Mouse (Mus musculus) ES-E14 (cell line): ENCODE data around the gene Tenm3. TPM values are rescaled to one million over a fixed set of nuclear protein-coding genes. Genes with fewer than 3 reads are reported as not detected.

Source experiments
- DNase-seq: peaks from one replicate; pipeline ENCODE4 v3.0.0-alpha.2; 2013; ENCODE audit warnings: low read depth, low spot score
- H3K27ac ChIP-seq: 2 replicates; pipeline ENCODE4 v1.5.1; 2012; ENCODE audit warnings: low read depth, mild to moderate bottlenecking, low read length, moderate library complexity, mixed read lengths; ENCODE audit not compliant: poor library complexity, insufficient read depth, severe bottlenecking
- H3K36me3 ChIP-seq: 2 replicates; pipeline ENCODE4 v1.6.1; 2012; ENCODE audit warnings: mild to moderate bottlenecking, low read length, moderate library complexity, mixed read lengths; ENCODE audit not compliant: control insufficient read depth, poor library complexity, insufficient read depth, severe bottlenecking
- H3K4me1 ChIP-seq, 2 experiments: fragments of 150-350 bp in 1 of 2; sonication (generic) in 1 of 2; 2 replicates each; pipeline ENCODE4 v1.6.1; 2012; ENCODE audit warnings: low read length in 2 of 2, mild to moderate bottlenecking in 1 of 2, mixed read lengths in 1 of 2; ENCODE audit not compliant: control insufficient read depth in 2 of 2, insufficient read depth in 2 of 2, poor library complexity in 1 of 2
- H3K4me3 ChIP-seq, 2 experiments: fragments of 150-350 bp in 1 of 2; sonication (generic) in 1 of 2; 2 replicates each; pipeline ENCODE4 v1.5.1; 2012; ENCODE audit warnings: low read length in 2 of 2, low read depth in 1 of 2, mild to moderate bottlenecking in 1 of 2, mixed read lengths in 1 of 2; ENCODE audit not compliant: insufficient read depth in 1 of 2, poor library complexity in 1 of 2, severe bottlenecking in 1 of 2
- H3K9ac ChIP-seq: 2 replicates; pipeline ENCODE4 v1.6.1; 2012; ENCODE audit warnings: low read depth, mild to moderate bottlenecking, low read length, mixed read lengths; ENCODE audit not compliant: poor library complexity, insufficient read depth, severe bottlenecking
- H3K9me3 ChIP-seq: fragments of 150-350 bp; sonication (generic); 2 replicates; pipeline ENCODE4 v1.6.1; 2012; ENCODE audit warnings: low read depth, mild to moderate bottlenecking, low read length; ENCODE audit not compliant: control insufficient read depth, insufficient read depth
- CHD2 ChIP-seq: IDR thresholded peaks from 2 replicates; pipeline ENCODE4 v1.6.1; 2014; ENCODE audit warnings: mild to moderate bottlenecking, low read depth, low read length, inconsistent platforms
- HCFC1 ChIP-seq: IDR thresholded peaks from 2 replicates; pipeline ENCODE4 v1.6.1; 2012; ENCODE audit warnings: low read length, inconsistent platforms, borderline replicate concordance; ENCODE audit not compliant: insufficient read depth
- MAFK ChIP-seq: IDR thresholded peaks from 2 replicates; pipeline ENCODE4 v1.6.1; 2014; ENCODE audit warnings: mild to moderate bottlenecking, low read depth, low read length, inconsistent platforms; ENCODE audit not compliant: insufficient read depth
- ZC3H11A ChIP-seq: IDR thresholded peaks from 2 replicates; pipeline ENCODE4 v1.6.1; 2012; ENCODE audit warnings: low read depth, mild to moderate bottlenecking, inconsistent platforms, low read length, borderline replicate concordance
- ZNF384 ChIP-seq: IDR thresholded peaks from 2 replicates; pipeline ENCODE4 v1.6.1; 2012; ENCODE audit warnings: low read depth, low read length, inconsistent platforms
- in situ Hi-C, 2 experiments: fragments of 600-800 bp; cut with MboI; formaldehyde crosslinking; loops; one replicate each; pipeline ENCODE4 v1.15.1; 2025; ENCODE audit warnings: low sequenced_read_pairs in 2 of 2, inconsistent platforms in 1 of 2; ENCODE audit not compliant: unreplicated experiment in 2 of 2
- total RNA-seq: library from RNA; depleted of rRNA; stranded (reverse); fragments of 300-350 nt; gene quantifications from 2 replicates; pipeline ENCODE4 v1.2.3, GENCODE M21; 2012

The Tenm3 gene
- total RNA-seq, 1 experiment, result 33.5 TPM

GRCm38 (mm10) chr8:48567929-48568607 is 275.7 kb downstream of the Tenm3 start:
- no peak overlapping the region for H3K9ac ChIP-seq
- no peaks in the 10 kb centered on the region for H3K9me3 ChIP-seq
- H3K27ac ChIP-seq, result no peak overlapping the region
- H3K4me1 ChIP-seq, result no peaks in the 10 kb centered on the region
- no peak for DNase-seq
- no peak overlapping the region for H3K4me3 ChIP-seq
- no peak for TF ChIP-seq ZC3H11A
- TF ChIP-seq MAFK, result no peak
- no peak for TF ChIP-seq HCFC1
- no peak for TF ChIP-seq ZNF384
- TF ChIP-seq CHD2, result no peak
- H3K36me3 ChIP-seq, result no peaks in the 10 kb centered on the region
- in situ Hi-C loops, result no loop called here

- H3K9ac ChIP-seq, result no peak overlapping the region
- H3K36me3 ChIP-seq, result no peaks in the 10 kb centered on the region
- no peak for TF ChIP-seq ZC3H11A
- TF ChIP-seq HCFC1, result no peak
- TF ChIP-seq MAFK, result no peak
- no peak for TF ChIP-seq CHD2
- TF ChIP-seq ZNF384, result no peak
- no peak for DNase-seq
- H3K9me3 ChIP-seq, result no peaks in the 10 kb centered on the region
- no peak overlapping the region for H3K27ac ChIP-seq
- no peak overlapping the region for H3K4me3 ChIP-seq
- H3K4me1 ChIP-seq, result no peaks in the 10 kb centered on the region
- in situ Hi-C loops, result no loop called here
Observed at GRCm38 (mm10) chr8:48560227-48560626, 283.5 kb downstream of the Tenm3 start.

- Histone ChIP-seq H3K27ac (peak overlapping the region; percentile 35; the same call in 1 of the 2 replicates), H3K4me1 (no peaks in the 10 kb centered on the region; a peak in 1 of 4 replicates), H3K36me3 (no peaks in the 10 kb centered on the region), H3K9ac (peak overlapping the region; percentile 74), H3K9me3 (no peaks in the 10 kb centered on the region), H3K4me3 (peak overlapping the region; percentile 86 to 94)
- DNase-seq, result peak; percentile 45
- TF ChIP-seq HCFC1 (no peak; the same call in 1 of the 2 replicates), MAFK (no peak), CHD2 (no peak), ZC3H11A (no peak), ZNF384 (no peak)
- in situ Hi-C loops, result no loop called here
Observed at GRCm38 (mm10) chr8:48555546-48556141, 288.1 kb downstream of the Tenm3 start.

- Histone ChIP-seq H3K9me3 (no peaks in the 10 kb centered on the region), H3K27ac (peak overlapping the region; percentile 84; the same call in 1 of the 2 replicates), H3K4me1 (no peaks in the 10 kb centered on the region; a peak in 1 of 4 replicates), H3K9ac (peak overlapping the region; percentile 94), H3K4me3 (peak overlapping the region; percentile 86 to 94), H3K36me3 (no peaks in the 10 kb centered on the region)
- peak; percentile 48 for DNase-seq
- in situ Hi-C loops, result no loop called here
- TF ChIP-seq ZC3H11A (no peak), CHD2 (no peak), HCFC1 (peak; percentile 72; the same call in 1 of the 2 replicates)
Observed at GRCm38 (mm10) chr8:48554762-48555545, 288.8 kb downstream of the Tenm3 start.
